Mouse (Mus musculus): ENCODE data around the gene Zfp13. TPM values are rescaled to one million over a fixed set of nuclear protein-coding genes. Genes with fewer than 3 reads are reported as not detected.
"Not testable (repeated sequence)": the region's sequence is repeated elsewhere in the genome, so short reads cannot be mapped to it uniquely, and the experiment has no call there.

Zfp13 gene
- 1 to 10 TPM; 6.6 to 7.0 TPM for total RNA-seq (2021)
- long read RNA-seq, experiment 1, partial matches to known transcripts = 1 of 11 reads
- long read RNA-seq, experiment 1, other reads (novel, unspliced or antisense) = 6 of 11 reads
- long read RNA-seq, experiment 2, partial matches to known transcripts = 0 of 5 reads
- long read RNA-seq, experiment 2, other reads (novel, unspliced or antisense) = 2 of 5 reads

DNA sequence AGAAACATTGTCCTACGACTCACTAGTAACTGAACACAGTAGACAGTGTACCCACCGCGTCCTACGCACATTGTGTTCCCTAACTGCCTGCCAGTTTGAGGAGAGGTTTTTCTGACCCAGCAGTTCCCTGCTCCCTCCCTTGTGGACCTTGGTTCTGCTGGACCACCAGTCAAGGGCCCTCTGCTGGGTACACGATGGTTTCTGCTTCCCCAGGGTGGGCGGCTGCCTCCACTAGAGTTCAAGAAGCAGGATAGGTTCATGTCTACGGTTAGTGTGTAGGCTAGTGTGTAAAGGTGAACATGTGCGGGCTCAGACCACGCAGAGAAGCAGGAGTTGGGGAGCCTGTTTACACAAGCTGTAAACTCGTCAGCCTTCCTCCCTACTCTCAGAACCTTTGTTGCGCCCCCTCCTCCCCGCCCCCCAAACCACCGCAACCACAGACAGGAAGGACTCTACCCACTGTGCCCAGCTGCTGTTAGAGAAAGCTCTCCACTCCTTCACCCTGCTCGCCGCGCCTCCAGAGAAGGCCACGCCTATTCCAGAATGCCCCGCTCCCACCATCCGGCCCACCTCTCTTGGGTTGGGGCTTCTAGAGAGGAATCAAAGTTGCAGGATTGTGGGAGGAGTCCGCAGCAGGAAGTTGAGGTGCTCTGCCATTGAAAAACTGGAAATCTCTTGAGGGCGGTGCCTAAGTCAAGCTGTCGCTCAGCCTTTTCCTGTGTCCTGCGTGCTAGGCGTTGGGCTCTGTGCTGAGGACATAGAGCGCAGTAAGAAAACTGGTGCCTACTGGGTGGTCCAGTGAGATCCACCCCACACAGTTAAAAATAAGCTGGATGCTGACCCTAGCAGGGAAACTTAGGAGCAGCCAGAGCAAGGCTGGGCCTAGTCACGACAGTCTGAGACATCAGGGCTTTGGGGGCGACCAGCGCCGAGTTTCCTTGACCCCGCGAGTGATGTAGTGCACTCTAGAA, at the start of gene Zfp13:
Gene Zfp13, minus strand, starts transcription at position 906 of the 971 bp plus-strand sequence.
- DNase-seq = peak; percentile 70

DNA sequence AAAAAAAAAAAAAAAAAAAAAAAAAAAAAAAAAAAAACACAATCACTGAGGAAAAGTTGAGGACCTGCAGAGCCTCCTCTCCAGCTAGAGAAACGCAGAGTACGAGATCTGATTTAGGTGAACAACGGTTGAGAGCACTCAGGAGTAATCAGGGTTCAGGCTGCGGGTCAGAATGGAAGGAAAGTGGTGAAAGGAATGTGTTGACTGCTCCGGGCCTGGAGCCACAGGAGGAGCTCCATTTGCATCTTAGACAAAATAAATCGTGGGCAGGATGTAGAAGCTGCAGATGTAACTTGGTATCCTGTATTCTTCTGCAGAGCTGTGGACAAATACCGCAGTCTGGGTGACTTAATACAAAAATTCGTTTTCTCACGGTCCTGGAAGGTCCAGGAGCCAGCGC, 46.6 kb upstream of the Zfp13 start:
- DNase-seq = no peak

DNA sequence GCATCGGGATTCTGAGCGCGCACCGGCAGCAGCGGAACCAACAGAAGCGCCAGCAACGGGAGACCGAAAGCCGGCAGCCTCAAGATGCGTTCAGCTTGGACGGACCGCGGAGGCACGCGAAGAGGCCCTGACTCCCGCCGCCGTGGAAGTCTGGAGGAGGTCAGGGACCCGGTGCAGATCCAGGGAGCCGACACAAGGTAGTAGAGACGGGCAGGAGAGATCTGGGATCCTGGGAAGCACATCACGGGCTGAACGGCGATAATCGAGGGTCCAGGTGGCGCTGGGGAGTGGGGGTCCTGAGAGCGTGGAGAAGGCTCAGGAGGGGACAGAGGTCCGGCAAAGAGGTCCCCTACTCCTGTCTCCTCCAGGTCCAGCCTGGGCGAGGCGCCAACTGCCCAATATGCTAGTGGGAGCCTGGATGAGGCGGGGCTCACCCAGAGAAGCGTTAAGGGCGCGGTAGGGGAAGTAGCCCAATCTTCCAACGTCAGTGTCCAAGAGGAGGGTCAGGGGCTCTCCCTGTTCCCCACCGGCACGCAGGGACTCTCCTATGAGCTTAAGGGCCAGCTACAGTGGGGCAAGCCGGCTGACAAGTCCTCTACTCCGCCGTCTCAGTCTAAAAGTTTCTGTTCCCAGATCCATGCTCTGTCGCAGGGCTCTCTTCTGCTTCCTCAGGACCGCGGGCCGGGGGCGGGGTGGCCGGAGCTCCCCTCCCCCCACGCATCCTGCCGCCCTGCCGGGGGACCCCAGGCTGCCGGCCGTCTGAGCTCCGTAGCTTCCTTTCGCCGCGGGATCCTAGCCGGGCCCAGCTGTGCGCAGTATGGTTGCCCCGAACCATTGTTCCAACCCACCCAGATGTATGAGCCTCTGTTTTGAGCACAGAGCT, 45.6 kb upstream of the Zfp13 start, which contains the start of gene Mmp25:
Gene Mmp25, minus strand, starts transcription at position 665 of the 883 bp plus-strand sequence.
- peak; percentile 40 for DNase-seq

DNA sequence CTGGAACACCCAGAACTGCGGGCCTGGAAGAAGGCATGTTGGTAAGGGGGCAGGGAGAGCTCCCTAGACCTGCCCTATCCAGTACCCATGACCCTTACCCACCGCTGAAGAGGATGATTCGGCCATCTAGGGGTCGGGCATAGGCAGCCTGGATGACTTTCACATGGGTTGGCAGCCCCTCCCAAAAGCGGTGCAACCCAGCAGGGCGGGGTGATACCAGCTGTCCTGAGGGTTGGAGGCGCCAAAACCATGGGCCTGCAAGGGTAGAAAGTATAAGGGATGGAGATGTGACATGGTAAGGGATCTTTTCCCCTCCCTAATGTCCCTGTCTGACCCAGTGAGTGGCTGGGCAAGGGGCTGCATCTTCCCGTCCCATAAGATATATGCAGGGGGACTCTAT, 32.0 kb upstream of the Zfp13 start:
- no peak for DNase-seq

DNA sequence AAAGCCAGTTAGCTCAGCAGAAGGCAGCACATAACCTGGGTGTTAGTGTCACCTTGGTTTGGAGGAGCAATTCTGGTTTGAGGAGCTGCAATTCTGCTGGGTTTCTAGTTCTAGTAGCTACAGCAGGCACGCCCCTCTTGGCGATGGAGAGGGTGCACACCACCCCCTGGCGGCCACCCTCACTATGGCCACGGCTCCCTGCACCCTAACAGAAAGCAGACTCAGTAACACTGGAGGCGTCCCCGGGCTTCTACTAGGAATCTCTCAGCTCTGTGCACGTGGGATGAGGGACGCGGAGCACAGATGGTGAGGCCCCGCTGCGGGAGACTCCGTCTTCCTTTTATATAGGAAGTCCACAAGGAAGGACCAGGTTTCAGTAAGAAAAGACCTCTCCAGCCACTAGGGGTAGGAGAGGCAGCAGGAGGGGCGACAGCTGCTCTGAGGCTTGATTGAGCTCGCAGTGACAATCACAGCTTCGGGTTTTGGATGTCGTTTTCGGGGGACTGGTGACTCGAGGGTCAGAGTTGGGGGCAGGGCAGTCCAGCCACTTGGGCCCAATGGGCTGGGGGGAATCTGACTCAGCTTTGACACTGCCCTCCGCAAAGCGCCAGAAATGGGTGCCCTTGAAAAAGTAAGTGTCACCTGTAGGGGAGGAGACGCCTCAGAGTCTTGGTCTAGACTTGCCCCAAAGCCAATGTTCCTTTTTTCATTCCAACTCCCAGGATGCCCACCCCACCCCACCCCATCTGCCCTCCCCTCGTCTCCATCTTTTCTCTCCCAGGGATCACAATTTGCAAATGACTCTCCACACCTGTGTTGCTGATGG, 31.1 kb upstream of the Zfp13 start:
- DNase-seq = peak; percentile 86

DNA sequence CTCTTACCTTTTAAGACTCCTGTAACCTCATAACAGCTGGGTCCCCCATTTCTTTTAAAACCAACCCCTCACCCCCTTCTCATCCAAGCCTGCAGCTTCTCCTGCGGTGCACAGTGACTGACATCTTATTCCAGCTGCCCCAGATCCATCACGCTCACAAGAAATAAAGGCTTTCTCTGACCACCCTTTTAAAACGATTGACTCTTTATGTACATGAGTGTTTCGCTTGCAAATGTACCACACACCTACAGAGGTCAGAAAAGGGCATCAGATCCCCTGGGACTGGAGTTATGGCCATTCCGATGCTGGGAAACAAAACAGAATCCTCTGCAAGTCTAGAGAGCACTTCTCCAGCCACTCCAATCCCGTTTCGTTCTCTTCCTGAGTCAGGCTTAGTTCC, 28.5 kb upstream of the Zfp13 start:
- DNase-seq = no peak

DNA sequence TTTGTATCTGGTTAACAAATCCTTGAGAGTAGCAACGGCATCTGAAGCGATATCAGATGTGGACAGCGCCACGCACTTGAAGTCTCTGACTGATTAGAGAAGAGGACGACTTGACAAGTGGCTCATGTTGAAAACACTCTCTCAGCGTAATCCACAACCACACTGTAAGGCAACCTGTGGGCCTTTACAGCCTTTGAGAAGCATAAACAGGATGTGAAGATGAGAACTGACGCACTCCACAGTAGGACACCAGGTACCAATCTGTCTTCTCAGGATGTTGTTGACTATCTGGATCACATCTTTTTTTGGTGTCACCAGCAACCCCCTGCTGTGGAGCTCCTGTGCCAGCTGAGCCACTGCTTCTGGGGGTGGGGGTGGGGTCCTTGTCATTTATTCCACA, 21.1 kb upstream of the Zfp13 start:
- no peak for DNase-seq

DNA sequence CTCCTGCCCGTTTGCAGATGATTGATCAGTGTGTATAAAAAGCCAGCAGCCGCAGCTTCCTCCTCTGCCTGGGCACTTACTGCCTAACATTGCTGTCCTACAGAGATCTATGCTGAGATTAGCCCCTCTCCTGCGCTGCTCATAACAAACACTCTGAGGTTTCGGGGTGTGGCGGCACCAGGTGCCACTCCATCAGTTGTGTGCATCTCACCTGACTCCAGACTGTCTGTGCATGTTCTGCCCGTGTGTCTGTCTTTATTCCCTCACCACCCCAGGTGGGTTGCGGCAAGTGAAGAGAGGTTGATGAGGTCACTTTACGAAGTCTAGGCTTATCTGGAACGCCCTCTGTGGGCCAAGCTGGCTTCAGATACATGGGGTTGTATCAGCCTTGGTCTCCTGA, 17.8 kb upstream of the Zfp13 start:
- no peak for DNase-seq

DNA sequence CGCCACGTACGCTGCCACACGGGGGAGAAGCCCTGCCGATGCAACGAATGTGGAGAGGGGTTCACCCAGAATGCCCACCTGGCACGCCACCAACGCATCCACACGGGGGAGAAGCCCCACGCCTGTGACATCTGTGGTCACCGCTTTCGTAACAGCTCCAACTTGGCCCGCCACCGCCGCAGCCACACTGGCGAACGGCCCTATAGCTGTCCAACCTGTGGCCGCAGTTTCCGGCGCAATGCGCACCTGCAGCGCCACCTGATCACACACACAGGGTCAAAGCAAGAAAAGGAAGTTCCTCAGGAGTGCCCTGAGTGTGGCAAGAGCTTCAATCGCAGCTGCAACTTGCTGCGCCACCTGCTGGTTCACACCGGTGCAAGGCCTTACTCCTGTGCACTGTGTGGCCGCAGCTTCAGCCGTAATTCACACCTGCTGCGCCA, 11.1 kb upstream of the Zfp13 start:
- peak; percentile 57 for DNase-seq

DNA sequence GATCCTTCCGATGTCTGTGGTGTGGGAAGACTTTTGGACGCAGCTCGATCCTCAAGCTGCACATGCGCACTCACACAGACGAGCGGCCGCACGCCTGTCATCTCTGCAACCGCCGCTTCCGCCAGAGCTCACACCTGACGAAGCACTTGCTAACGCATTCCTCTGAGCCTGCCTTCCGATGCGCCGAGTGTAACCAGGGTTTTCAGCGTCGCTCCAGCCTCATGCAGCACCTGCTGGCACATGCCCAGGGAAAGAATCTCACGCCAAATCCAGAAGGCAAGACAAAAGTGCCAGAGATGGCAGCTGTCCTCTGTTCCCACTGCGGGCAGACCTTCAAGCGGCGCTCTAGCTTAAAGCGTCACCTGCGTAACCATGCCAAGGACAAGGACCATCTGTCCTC, 10.3 kb upstream of the Zfp13 start:
- no peak for DNase-seq

DNA sequence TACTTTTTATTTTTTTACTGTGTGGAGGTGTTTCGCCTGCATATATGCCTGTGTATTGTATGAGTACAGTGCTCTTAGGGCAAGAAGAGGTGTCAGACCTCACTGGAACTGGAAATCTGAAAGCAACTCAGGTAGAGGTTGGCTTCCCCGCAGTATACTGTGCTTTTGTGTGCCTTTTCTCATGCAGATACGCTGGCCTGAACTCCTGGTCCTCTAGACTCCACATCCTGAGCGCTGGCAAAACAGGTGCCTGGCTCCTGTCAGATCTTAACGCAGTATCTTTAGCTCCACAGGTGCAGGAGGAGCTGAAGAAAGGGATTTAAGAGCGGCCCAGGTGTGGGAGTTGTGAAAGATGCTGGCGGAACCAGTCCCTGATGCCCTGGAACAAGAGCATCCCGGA, 5.9 kb upstream of the Zfp13 start:
- no peak for DNase-seq

DNA sequence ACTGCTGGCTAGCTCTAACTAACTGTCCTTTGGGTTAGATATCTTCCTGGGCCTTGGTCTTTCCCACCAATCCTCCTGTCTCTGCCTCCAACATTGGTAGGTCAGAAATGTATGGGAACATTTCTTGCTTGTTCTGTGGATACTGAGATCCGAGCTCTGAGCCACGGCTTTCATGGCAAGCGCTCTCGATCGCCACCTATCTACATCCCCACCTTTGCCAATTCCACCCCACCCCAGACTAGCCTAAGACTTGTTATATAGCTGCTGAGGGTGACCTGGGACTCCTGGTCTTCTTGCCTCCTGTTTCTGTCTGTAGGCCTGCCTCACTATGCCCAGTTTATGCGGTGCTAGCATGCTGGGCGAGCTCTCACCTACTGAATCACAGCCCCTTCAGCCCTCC, 5.1 kb upstream of the Zfp13 start:
- no peak for DNase-seq

DNA sequence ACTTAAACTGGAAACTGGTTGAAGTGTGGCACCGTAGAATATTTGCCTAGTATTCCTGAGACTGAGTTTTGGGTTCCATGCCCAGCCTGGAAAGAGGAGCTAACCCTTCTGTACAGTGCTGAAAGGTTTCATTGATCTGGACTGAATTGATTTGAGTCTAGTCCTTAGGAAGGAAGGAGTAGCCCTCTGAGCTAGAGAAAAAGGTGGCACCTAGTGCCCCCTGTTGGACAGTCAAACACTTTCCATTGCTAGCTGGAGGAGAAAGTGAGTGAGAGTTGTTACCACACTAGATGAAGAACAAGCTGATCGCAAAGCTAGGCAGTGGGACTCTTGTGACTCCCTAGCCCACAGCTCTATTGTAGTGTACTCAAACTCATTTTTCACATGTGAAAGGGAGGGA, 4.3 kb upstream of the Zfp13 start:
- DNase-seq = no peak

DNA sequence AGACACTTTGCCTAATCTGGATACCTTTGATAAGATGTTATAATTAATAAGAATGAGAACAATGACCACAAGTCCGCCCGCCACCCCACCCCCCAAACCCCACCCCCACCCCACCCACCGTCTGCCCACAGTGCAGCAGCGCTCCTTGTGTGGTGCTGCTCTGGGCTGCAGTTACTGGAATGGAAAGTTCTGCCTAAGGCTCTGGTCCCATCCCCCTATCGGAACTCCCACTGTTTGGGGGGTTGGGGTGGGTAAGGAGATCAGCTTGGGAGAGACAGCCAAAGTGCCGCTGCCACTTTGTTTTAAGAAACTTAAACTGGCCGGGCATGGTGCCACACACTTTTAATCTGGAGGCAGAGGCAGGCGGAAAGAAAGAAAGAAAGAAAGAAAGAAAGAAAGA, 3.8 kb upstream of the Zfp13 start:
- no peak for DNase-seq

DNA sequence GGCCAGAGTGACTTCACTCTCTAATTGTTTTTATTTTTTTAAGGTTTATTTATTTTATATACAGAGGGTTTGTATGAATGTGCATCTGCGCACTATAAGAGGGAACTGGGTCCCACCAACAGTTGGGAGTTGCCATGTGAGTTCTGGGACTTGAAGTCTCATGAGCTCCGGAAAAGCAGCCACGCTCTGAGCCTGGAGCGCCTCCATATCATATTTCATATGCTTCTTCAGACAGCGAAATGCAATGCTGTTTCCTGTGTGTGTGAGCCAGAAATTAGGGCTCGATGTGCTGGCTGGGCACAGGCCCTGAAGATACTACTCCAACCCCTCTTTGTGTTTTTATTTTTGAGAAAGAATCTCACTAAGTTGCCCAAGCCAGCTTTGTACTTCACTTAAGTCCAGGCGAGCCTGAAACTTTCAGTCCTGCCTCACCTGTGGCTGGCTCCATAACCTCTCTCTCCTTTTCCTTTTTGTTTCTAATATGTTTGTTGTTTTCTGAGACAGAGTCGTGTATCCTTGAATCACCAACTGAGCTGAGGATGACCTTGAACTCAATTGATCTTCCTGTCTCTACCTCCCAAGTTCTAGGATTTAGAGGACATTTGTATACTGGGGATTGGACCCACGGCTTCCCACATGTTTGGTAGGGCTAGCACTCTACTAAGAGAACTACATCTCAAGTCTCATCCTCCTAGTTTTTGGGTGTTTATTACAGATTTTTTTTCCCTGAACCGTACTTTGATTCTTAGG, 2.7 kb upstream of the Zfp13 start:
- DNase-seq = no peak

DNA sequence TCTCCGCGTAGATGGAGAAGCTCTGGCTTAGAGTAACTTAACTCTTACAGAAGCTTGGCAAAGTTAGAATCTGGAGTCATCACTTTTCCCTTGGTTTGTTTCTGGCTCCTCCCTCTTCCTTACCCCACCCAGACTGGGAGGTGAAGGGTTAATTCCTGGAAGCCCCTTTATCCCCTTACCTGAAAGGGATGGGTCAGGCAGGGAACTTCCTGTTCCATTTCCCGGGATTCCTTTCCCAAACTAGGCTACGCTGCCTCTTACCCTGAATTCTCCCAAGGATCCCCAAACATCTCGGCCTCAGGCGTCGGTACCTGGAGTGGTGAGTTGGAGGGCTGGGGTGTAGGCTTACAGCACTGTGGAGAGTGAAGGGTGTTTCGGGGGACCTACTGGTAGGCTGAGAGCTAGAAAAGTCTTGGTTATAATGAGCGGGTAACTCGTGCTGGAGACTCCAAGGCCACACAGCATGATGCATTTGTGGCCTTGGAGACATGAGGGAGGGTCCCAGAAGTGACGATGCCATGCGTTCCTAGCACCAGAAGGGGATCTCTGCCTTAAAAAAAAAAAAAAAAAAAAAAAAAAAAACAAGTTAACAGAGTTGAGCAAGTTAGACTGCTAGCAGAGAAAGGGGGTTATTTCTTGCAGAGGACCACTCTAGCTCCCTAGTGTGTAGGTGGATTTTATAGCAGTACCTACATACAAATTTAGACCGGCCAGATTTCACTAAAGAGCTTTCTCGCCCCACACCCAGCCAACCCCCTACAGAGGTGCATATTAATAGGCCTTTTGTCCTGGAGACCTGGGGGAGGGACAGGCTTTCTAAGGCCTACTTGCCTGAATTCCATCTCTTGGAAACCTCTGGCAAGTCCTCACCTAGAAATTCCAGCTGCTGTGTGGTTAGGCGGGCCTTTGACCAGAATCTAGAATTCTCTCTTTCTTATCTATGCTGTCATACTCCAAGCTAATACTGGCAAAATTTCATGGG, 1.6 kb upstream of the Zfp13 start, which contains the start of gene Zscan10:
Gene Zscan10, plus strand, starts transcription at position 216 of the 982 bp plus-strand sequence.
- DNase-seq = no peak

DNA sequence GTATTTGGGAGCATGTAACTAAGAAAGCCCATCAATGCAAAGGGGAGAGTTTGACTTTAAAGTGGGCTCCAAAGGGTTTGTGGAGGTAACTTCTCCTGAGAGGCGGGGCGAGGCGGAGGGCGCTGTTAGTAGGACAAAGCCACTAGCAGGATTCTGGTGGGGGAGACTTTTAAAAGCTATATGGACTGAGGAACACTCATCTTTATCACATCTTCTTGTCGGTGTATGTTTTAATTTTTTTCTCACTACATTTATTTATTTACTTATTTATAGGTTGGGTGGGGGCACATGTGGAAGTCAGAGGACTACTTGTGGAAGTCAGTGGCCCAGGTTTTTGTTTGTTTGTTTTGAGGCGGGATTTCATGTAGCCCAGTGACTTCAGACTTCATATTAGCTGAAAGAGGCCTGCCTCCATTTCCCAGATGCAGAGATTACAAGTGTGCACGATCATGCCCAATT, 347 bp upstream of the Zfp13 start:
- no peak for DNase-seq

DNA sequence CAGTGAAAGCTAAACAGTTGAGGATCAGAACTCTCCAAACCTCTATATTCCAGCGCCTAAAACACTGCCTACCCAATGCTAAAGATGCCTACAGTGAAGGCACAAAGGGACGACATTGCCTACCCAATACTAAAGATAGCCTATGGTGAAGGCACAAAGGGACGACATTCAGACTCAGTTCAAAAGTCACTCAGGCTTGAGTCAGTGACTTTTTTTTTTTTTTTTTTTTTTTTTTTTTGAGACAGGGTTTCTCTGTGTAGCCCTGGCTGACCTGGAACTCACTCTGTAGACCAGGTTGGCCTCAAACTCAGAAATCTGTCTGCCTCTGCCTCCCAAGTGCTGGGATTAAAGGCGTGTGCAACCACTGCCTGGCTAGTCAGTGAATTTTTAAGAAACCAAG, 4.1 kb downstream of the Zfp13 start:
- DNase-seq = not testable (repeated sequence)

DNA sequence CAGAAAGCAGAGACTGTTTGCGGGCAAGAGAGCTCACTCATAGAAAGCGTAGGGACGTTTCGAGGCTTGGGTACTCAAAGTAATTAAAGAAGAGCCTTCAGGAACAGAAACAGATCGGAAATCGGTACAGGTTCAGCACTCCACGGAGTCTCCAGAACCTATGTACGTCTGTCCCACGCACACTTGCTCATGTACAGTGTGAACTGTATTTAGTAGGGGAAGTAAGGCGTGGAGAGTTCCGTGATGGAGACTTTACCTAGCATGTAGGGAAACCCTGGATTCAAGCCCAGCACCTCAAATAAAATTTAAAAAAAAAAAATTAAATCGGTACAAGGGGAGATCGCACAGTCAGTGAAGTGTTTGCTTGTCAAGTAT, 6.4 kb downstream of the Zfp13 start:
- DNase-seq = no peak

All from gastrocnemius, postnatal 10 days (tissue).